Mouse (Mus musculus) megakaryocyte progenitor cell, adult 5-6 weeks (primary cell): ENCODE measurements around the gene Jarid2. TPM values are rescaled to one million over a fixed set of nuclear protein-coding genes. Genes with fewer than 3 reads are reported as not detected.

ENCODE experiments used
- ATAC-seq: replicated peaks from 2 replicates; pipeline ENCODE4 v1.8.0; 2016; ENCODE audit warnings: mild to moderate bottlenecking, moderate TSS enrichment, inconsistent platforms; ENCODE audit not compliant: poor library complexity
- total RNA-seq, 2 experiments: library from RNA; stranded (forward) in 1 of 2; stranded (reverse) in 1 of 2; fragments of 157-497, 149-512 nt in 1 of 2; fragments of 200-1000 nt in 1 of 2; gene quantifications; 2 replicates each; pipeline versions ENCODE4 v1.2.3 to v1.2.4; 2015 to 2017

Jarid2 gene
- total RNA-seq, 2 experiments from 2014 or later, result 31.8 to 32.5 TPM

DNA sequence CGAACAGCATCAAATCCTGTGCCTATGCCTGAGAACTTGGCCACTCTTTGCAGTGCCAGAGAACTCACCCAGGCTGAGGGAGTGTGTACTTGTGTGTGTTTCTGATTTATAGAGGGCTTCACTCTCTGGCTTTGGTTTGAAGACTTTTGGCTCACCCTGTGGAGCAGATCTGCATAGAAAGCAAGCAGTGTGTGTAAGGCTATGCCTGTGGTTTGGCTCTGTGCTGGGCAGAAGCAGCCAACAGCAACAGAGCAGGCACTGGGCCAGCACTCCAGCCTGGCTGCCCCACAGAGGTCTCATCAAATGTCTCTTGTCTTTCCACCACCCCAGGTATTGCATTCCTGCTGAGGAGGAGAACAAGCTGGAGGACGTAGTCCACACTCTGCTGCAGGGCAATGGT, 183.6 kb downstream of the Jarid2 start:
- ATAC-seq, result no peak

DNA sequence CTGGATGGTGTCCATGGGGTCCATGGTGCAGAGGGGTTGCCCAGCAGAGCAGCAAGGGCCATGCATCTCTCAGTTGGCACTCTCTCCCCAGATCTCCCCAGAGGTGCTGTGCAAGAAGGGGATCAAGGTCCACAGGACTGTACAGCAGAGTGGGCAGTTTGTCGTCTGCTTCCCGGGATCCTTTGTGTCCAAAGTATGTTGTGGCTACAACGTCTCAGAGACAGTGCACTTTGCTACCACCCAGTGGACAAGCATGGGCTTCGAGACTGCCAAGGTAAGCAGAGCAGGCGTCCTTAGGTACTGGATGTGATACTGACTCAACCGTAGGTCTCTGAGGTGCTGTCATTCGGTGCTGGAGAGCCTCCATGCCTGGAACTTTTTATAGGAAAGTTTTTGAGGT, 184.3 kb downstream of the Jarid2 start:
- no peak for ATAC-seq

DNA sequence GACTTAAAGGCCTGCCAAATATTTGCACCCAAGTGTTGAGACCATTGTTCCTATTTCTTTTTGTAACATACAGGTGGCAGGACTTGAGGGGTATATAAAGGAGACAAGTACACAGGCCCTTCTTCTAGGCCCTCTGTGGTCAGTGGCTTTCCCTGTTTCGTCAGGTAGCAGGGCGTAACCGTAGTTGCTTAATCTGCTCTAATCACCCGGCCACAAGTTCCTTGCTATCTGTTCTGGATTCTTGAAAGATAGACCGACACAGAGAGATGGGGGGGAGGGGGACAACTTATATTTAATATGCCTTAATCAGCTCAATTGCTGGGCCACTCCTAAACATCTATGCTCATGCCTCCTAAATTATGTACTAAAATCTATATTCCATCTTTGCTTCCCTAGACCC, 186.1 kb downstream of the Jarid2 start:
- peak; percentile 71 for ATAC-seq

DNA sequence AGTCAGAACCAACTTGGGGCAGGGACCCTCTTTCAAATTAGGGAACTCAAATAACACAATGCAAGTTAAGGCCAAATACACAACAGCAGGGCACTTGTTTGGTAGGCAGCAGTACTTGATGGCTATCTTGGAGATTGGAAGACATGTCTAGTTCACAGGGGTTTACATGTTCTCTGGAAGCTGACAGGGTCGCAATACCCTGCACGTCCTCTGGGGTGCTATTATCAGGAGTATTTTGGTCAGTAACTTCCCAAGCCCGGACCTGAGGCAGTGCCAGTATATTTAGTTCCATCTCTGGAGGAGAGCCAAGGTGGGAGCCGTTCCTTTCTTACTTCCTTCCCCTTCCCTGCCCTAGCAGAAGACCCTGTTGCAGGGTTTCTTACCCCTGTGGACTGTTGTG, 186.7 kb downstream of the Jarid2 start:
- peak; percentile 60 for ATAC-seq

DNA sequence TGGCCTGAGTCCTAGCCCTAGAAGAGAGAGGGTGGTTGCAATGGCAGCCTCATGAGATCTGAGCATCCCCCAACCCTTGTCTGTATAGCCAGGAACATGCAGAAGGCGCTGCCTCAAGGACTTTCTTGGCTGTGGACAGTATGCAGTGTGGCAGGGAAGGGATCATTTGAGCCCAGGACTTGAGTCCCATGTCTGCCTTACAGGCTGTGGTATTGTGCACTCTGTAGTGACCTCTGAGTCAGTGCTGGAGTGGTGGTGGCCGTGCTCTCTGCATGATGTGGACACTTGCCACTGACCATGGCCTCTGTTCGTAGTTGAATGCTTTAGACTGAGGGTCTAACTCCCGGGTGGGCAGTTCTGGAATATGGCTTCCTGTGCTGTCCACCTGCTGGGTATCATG, 187.9 kb downstream of the Jarid2 start:
- no peak for ATAC-seq

DNA sequence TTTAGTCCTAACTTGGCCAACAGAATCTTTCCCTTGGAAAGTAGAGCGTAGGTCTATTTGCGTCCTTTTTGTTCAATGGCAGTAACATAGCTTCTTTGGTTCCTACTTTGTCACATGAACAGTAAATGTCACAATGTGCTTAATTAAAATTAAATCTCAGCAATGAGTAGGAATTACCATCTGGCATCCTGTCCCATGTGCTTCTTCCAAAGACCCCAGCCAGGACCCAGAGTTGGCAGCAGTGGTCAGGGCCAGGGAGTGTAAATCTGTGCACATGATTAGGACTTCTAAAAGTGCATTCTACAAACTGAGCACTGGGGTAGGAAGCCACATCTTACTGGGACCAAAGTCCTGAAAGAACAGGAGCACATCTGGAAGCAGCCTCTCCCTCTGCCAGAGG, 189.0 kb downstream of the Jarid2 start:
- ATAC-seq, result no peak

DNA sequence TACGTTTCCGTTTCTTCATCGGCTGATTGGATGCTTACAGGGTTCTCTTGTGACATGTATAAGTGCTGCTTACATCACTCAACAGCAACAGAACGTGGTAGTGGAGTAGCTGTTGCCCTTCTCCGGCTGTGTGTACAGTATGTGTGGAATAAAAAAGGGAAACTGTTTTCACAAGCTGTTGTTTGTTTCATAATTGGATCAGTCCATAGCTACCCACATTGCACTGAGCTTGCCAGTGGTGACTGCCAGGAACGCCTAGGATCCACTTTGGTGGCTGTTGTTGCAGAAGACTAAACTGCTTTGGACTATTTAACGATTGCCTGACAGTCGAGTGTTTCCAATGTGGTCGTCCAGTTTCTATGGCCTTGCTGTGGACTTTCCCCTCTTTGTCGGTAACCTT, 191.8 kb downstream of the Jarid2 start:
- ATAC-seq, result peak; percentile 59

DNA sequence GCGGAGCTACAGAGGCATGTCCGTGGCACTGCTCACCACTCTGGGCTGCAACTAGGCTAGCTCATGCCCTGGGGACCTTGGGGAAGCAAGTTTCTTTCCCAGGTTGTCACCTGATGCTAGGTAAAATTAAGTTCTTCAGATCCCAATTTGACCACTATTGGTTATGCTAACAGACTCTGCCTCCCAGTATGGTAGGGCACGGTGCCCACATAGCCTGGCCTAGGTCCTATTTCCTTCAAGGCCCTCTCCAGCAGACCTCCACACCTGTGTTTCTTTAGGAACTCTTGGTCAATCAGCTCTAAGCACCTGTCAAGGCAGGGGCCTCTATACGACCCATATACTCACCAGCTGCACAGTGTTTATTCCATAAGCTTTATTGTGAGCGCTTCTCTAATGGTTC, 192.4 kb downstream of the Jarid2 start:
- no peak for ATAC-seq

DNA sequence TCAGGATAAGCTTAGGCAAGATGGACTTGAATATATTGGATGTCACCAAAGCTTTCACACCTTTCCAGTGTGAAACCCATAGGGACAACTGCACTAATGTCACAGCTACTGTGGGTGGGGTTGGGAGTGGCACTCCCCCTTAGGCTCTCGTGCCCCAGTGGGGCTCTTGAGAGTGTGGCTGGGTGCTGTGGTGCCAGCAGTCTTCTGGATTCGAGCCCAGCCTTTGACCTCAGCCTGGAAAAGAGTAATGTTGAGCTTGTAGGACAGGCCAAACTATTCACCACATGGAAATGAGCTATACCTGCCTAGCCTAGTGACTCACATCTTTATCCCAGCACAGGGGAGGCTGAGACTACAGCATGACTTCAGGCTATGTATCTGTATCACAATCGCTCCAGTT, 194.8 kb downstream of the Jarid2 start:
- ATAC-seq, result no peak

DNA sequence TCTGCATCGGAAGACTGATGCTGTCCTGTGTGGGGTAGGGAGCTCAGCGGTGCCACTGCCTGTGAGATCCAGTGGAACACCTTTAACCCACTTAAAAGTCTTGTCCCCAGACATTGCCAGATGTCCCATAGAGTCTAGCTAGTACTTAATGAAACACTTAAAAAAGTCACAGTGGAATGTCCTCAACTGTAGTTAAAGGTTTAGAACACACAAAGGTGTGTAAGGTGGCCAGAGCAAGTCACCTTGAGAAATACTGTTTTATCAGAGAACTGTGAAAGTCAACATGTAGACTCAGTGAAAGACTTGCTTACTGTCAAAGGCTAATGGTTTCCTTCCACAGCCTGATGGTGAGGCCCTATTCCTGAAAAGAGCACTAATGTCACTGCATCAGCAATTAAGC, 195.9 kb downstream of the Jarid2 start:
- no peak for ATAC-seq

DNA sequence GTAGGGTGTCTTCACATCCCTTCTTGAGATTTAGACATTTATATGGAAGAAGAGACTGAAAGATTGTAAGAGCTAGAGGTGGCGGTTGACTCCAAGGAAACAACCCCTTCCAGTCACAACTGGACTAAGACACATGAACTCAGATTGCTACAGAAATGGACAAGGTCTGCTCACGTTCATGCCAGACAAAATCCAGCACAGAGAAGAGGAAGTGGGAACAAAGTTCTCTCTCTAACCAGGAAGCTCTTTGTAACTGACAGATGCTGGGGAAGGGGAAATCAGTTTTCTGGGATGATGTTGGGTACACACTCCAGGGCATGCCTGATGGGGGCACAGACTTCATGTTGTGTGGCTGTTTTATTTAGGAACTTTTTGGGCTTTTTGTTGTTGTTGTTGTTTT, 197.0 kb downstream of the Jarid2 start:
- ATAC-seq, result peak; percentile 47

DNA sequence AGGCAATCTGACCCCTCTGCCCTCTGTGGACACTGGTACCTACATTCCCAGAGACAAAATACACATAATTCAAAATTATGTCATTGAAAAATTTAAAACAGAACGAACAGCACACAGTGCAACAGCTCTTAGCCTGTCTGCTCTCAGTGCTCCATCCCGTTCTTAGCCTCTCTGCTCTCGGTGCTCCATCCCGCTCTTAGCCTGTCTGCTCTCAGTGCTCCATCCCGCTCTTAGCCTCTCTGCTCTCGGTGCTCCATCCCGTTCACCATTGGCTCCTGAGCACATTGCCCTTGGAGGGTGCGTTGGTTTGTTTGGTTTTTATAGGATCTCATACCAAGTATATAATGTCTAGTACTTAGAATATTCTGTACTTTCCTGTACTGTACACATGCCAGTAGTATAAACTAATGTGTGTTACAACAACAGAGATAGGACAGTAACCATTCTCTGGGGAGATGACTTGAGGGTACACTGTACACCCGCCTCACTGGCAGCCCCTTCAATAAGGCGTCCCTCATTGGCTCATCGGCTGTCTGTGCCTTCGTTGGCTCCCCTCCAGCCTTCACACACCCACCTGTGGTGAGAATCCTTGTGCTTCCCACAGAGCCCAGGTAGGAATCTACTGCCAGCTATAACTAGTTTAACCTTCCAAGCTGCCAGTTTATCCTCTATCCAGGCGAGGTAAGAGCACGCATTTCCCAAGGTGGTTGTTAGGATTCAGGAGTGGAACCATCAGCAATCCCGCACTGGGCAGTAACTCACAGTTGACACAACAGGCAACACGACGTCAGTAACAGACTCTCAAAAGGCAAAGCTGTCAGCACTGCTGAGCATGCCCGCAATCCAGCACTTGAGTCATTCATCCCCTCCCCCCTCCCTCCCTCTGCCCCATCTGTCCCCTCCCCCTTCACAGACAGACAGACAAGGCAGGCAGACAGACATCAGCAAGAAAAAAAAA, 203.3 kb downstream of the Jarid2 start:
- ATAC-seq, result no peak

DNA sequence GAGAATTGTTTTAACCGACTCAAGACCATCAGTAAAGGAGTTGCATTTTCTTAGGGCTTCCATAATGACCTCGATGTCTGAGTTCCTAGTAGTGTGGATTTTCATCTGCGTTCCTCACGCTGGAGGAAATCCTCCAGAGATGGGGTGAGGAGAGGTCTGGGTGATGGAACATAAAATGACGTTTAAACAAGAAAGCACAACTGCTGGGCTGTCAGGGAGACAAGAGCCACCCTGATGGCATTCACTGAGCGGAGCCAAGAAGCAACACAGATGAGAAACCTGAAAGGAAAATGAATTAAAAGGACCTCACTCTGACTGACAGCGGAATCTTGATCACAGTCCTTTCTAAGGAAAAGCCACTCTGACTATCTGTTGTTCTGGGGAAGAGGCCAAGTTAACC, 204.3 kb downstream of the Jarid2 start:
- no peak for ATAC-seq

DNA sequence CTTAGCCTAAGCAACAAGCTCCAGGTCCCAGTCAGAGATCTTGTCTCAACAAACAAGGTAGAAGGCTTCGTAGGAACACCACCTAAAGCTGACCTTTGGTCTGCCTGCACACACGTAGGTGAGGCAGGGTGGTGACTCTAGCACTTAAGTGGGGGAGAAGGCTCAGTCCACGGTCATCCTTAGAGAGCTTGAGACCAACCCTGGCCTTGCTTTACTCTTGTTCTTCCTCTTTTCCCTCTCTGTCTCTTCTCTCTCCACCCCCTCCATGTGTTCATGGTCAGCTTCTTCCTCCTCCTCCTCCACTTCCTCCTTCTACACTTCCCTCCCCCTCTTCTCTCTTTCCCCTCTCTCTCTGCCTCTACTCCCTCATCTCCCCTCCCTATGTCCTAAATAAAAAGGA, 208.4 kb downstream of the Jarid2 start:
- ATAC-seq, result peak; percentile 90

DNA sequence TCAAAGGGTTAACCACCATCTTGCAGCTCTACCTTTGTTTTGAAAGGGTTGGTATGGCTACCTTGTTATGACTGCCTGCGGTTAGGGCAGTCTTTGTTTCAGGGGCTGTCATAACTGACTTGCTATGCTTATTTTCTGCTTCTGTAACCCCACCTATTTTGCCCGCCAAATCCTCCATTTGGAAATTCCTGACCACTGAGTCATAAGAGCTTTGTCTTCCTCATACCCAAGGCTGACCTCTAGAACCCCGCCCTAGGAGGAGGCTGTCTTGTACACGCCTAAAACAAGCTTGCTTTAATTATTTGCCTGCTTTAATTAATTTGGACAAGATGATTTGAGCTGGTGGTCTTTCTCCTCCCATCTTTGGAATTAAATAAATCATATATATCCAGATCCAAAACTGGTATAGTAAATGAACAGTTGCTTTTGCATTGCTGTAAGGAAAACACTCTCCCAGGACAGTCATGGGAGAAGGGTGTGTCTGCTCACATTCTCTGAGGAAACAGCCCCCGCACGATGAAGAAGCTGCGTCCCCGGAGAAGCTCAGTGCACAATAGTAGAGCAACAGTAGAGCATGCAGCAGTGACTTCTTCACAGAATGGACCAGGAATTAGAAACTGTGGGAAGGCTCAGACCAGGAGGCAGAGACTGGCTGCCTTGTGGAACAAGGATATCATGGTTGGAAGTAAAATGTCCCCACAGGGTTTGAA, 210.2 kb downstream of the Jarid2 start:
- ATAC-seq, result no peak

DNA sequence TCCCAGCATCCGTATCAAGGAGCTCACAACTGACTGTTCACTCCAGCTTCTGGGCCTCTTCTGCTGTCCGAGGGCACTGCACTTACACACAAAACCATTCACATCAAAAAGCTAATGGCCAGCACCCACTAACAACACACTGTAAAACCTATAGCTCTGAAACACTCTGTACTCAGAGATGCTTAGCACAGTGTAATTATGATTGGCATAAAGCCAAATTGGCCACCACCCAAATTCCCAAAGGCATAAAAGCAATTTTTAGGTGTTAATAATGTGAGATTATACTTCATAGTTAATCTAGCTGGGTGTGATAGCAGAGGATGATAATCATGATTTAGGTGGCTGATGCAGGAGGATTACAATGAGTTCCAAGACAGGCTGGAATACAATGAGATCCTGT, 214.3 kb downstream of the Jarid2 start:
- no peak for ATAC-seq

DNA sequence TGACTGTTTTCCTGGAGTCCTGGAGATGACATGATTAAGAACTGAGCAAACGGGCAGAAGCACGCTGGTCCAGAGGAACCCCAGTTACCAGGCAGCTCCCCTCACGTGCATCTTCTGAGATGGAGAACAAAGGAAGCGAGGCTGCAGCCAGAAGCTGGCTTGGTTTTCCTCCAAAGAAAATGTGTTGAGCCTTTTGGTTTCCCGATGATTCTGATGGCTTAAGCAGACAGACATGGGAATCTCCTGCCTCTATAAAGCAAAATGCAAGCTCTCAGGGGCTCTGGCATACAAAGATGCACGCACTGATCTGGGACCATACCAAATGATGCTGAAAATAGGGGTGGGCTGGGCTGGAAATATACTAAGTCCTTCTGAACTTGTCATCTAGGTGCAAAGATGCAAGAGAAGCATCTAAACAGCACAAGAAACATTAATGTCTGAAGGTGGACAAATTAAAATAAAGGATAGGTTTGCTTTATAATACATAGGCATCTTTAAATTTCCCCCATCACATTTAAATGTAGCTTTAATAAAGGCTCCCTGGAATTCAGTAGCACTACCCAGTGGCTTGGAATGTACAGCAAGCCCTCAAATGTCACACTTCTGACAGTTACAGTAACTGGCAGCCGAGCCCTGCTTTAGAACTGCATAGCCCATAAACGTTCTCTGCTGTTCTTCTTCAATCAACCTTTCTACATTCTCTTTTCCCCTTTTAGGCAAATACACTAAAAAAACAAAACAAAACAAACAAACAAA, 217.8 kb downstream of the Jarid2 start:
- no peak for ATAC-seq

DNA sequence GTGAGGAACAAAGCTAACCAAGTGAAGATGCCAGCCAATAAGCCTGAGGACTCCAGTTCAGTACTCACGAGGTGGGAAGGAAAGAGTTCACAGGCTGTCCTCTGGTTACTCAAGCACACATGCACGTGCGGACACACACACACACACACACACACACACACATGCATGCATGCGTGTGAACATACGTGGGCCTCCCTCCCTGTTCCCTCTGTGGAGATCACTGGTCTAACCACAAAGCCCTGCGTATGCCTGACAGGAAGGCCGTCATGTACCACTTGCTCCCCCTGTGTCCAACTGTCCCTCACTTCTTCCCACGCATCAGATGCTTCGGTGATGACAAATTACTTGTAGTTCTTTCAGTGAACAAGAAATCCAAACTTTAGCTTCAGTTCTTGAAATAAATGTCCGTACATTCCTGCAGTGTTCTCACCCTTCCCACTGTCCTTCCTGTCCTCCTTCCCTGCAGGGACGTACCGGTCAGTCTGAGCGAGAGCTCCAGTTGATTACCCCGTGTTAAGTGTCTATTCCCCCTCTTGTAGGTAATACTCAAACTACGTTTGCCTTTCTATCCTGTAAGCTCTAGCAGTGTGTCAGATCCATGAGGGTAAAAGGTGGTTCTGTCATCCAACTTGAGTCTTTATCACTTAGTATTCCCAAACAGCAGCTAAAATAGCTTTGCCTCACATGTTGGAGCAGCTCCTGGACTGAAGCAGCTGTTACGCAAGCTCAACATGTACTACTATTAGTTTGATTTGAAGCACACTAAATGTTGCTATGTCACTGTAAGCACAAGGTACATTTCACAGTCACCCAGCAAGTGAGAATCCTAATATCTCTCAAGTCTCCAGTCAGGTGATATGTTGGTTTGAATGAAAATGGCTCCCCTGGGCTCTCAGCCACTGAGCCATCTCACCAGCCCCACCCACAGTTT, 219.3 kb downstream of the Jarid2 start:
- peak; percentile 36; the same call in 1 of the 2 replicates for ATAC-seq

DNA sequence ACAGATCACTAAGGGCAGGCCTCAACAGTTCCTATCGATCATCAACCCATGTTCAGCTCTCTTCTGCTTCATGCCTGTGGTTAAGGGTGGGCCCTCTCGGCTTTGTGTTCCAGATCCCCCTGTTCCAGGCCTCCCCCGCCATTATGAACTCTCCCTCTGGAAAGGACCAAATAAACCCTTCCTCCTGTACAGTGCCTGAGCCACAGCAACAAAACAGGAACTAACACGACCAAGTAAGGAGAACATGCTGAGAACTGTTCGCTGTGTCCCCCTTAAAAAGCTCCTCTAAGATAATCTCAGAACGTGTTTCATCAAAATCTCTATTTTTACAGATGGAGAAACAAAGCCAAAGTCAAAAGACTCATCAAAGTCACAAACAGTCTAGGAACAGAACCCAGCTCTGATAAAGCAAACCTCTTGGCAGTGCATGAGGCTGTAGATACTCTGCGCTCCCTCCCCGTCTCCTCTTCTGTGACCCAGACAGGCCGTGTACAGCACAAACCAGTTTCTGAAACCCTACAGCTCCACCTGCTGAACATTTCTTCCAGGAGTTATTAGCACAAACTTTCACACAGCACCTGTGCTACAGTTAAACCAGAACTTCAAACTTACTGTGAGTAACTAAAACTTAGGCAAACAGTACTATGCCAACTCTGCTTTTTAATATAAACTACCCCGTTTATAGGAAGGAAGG, 223.3 kb downstream of the Jarid2 start:
- ATAC-seq, result peak; percentile 82
